Mouse (Mus musculus) lung, postnatal 0 days (tissue): ENCODE data around the gene Cryab. TPM values are rescaled to one million over a fixed set of nuclear protein-coding genes. Genes with fewer than 3 reads are reported as not detected.

ENCODE experiments used
- ATAC-seq: fragments of 200-750 bp; cut with Nextera tagmentation; 2 replicates; pipeline ENCODE4 v1.8.0; 2017; ENCODE audit warnings: moderate library complexity
- DNase-seq: peaks from one replicate; pipeline ENCODE4 v3.0.0-alpha.2; 2016; ENCODE audit warnings: low spot score
- H3K27ac ChIP-seq: fragments of 300-500 bp; sonication (generic); 2 replicates; pipeline ENCODE4 v1.5.1; 2014; ENCODE audit warnings: antibody characterized with exemption, mild to moderate bottlenecking, low read length, mixed read lengths
- H3K27me3 ChIP-seq: fragments of 300-500 bp; sonication (generic); replicated peaks from 2 replicates; pipeline ENCODE4 v1.6.1; 2014; ENCODE audit warnings: low read length, mixed read lengths; ENCODE audit not compliant: insufficient read depth
- H3K36me3 ChIP-seq: fragments of 300-500 bp; sonication (generic); 2 replicates; pipeline ENCODE4 v1.6.1; 2014; ENCODE audit warnings: low read length, mixed read lengths; ENCODE audit not compliant: insufficient read depth
- H3K4me1 ChIP-seq: fragments of 300-500 bp; sonication (generic); 2 replicates; pipeline ENCODE4 v1.6.1; 2014; ENCODE audit warnings: antibody characterized with exemption, low read depth, low read length, mixed read lengths; ENCODE audit not compliant: insufficient read depth
- H3K4me2 ChIP-seq: fragments of 300-500 bp; sonication (generic); replicated peaks from 2 replicates; pipeline ENCODE4 v1.6.1; 2014; ENCODE audit warnings: low read depth, mild to moderate bottlenecking, low read length, moderate library complexity, mixed read lengths
- H3K4me3 ChIP-seq: fragments of 300-500 bp; sonication (generic); 2 replicates; pipeline ENCODE4 v1.5.1; 2014; ENCODE audit warnings: low read depth, low read length
- H3K9ac ChIP-seq: fragments of 300-500 bp; sonication (generic); replicated peaks from 2 replicates; pipeline ENCODE4 v1.6.1; 2014; ENCODE audit warnings: low read depth, mild to moderate bottlenecking
- H3K9me3 ChIP-seq: fragments of 300-500 bp; sonication (generic); 2 replicates; pipeline ENCODE4 v1.6.1; 2016; ENCODE audit warnings: low read length, mixed read lengths
- CTCF ChIP-seq: IDR thresholded peaks from 2 replicates; pipeline ENCODE4 v1.5.1; 2016; ENCODE audit warnings: antibody characterized with exemption, mild to moderate bottlenecking
- EP300 ChIP-seq: IDR thresholded peaks from 2 replicates; pipeline ENCODE4 v1.6.1; 2016; ENCODE audit warnings: antibody characterized with exemption, mild to moderate bottlenecking, control low read depth
- WGBS: fragments of 180-500 bp; shearing (Covaris S2); extraction: QIAGEN DNeasy Blood & Tissue Kit; methylation state at CpG from one replicate; pipeline ENCODE4 v1.1.7; 2014; 5-methylcytosine and 5-hydroxymethylcytosine counted together
- polyA plus RNA-seq: library from polyadenylated mRNA; unstranded; fragments of >200 nt; fragmentation: Nextera tagmentation; extraction: Ambion mirVana; gene quantifications from 2 replicates; pipeline ENCODE4 v1.2.1, GENCODE M21; 2015

Cryab gene
- polyA plus RNA-seq: 442 and 571 TPM in 2 replicates

- no peaks in the 10 kb centered on the region for H3K36me3 ChIP-seq
- no peak for TF ChIP-seq EP300
- WGBS: 57% methylated on average over 22 of the region's 22 CpGs
- H3K4me3 ChIP-seq: peak within 1 kb of the TSS; percentile 21
- DNase-seq: no peak
- H3K4me2 ChIP-seq: peak within 1 kb of the TSS; percentile 53
- H3K4me1 ChIP-seq: peaks cover 10% of the 10 kb centered on the region; the same call in 1 of the 2 replicates
- H3K9me3 ChIP-seq: no peaks in the 10 kb centered on the region
- ATAC-seq: no peak
- H3K9ac ChIP-seq: peak within 1 kb of the TSS; percentile 48; the same call in 1 of the 2 replicates
- H3K27me3 ChIP-seq: no peaks in the 10 kb centered on the region
- peak within 1 kb of the TSS; percentile 91 for H3K27ac ChIP-seq
These were observed at the start of gene Cryab for GRCm38 (mm10) chr9:50751323-50751722. TSS of gene Cryab (plus strand) at chr9:50751325.

GRCm38 (mm10) chr9:50704907-50705306 is 46.2 kb upstream of the Cryab start:
- no peak for ATAC-seq
- no peaks in the 10 kb centered on the region; the same call in 1 of the 2 replicates for H3K27me3 ChIP-seq
- no peak overlapping the region for H3K9ac ChIP-seq
- H3K36me3 ChIP-seq: no peaks in the 10 kb centered on the region
- DNase-seq: no peak
- no peak overlapping the region for H3K4me2 ChIP-seq
- 62% methylated on average over 6 of the region's 6 CpGs for WGBS
- no peaks in the 10 kb centered on the region for H3K9me3 ChIP-seq
- H3K4me1 ChIP-seq: peaks cover 7% of the 10 kb centered on the region; the same call in 1 of the 2 replicates
- no peak for TF ChIP-seq EP300
- no peak for TF ChIP-seq CTCF
- no peak overlapping the region for H3K27ac ChIP-seq
- H3K4me3 ChIP-seq: no peak overlapping the region

GRCm38 (mm10) chr9:50709108-50709507 is 42.0 kb upstream of the Cryab start:
- H3K4me3 ChIP-seq: no peak overlapping the region
- DNase-seq (peak; percentile 37), ATAC-seq (no peak)
- no peaks in the 10 kb centered on the region for H3K27me3 ChIP-seq
- 23% methylated on average over 2 of the region's 2 CpGs for WGBS
- no peaks in the 10 kb centered on the region for H3K9me3 ChIP-seq
- no peak overlapping the region for H3K4me2 ChIP-seq
- no peak overlapping the region for H3K27ac ChIP-seq
- H3K4me1 ChIP-seq: no peaks in the 10 kb centered on the region
- no peak overlapping the region for H3K9ac ChIP-seq
- peak; percentile 73 for TF ChIP-seq CTCF
- no peak for TF ChIP-seq EP300
- H3K36me3 ChIP-seq: no peaks in the 10 kb centered on the region

GRCm38 (mm10) chr9:50711337-50711736 is 39.8 kb upstream of the Cryab start:
- no peak overlapping the region for H3K4me2 ChIP-seq
- DNase-seq: no peak
- no peak overlapping the region for H3K27ac ChIP-seq
- no peaks in the 10 kb centered on the region for H3K27me3 ChIP-seq
- H3K4me3 ChIP-seq: no peak overlapping the region
- WGBS: 80% methylated on average over 4 of the region's 4 CpGs
- ATAC-seq: no peak
- H3K36me3 ChIP-seq: no peaks in the 10 kb centered on the region
- TF ChIP-seq CTCF (no peak), EP300 (no peak)
- no peak overlapping the region for H3K9ac ChIP-seq
- H3K9me3 ChIP-seq: no peaks in the 10 kb centered on the region
- no peaks in the 10 kb centered on the region for H3K4me1 ChIP-seq

- H3K27ac ChIP-seq: no peak overlapping the region
- H3K9me3 ChIP-seq: no peaks in the 10 kb centered on the region
- 44% methylated on average over 4 of the region's 4 CpGs for WGBS
- H3K4me1 ChIP-seq: no peaks in the 10 kb centered on the region
- H3K4me2 ChIP-seq: no peak overlapping the region
- ATAC-seq (peak; percentile 37; the same call in 1 of the 2 replicates), DNase-seq (peak; percentile 59)
- no peak for TF ChIP-seq CTCF
- TF ChIP-seq EP300: no peak
- no peaks in the 10 kb centered on the region for H3K36me3 ChIP-seq
- H3K4me3 ChIP-seq: no peak overlapping the region
- no peaks in the 10 kb centered on the region for H3K27me3 ChIP-seq
- H3K9ac ChIP-seq: no peak overlapping the region
These were observed 36.9 kb upstream of the Cryab start for GRCm38 (mm10) chr9:50714188-50714587.

- WGBS: 50% methylated on average over 4 of the region's 4 CpGs
- Histone ChIP-seq H3K27ac (no peak overlapping the region), H3K9ac (no peak overlapping the region), H3K36me3 (no peaks in the 10 kb centered on the region), H3K9me3 (no peaks in the 10 kb centered on the region), H3K4me3 (no peak overlapping the region), H3K4me1 (peaks cover 8% of the 10 kb centered on the region; the same call in 1 of the 2 replicates), H3K27me3 (no peaks in the 10 kb centered on the region), H3K4me2 (no peak overlapping the region)
- ATAC-seq (no peak), DNase-seq (no peak)
- TF ChIP-seq EP300: no peak
- TF ChIP-seq CTCF: no peak
These were observed 32.2 kb upstream of the Cryab start for GRCm38 (mm10) chr9:50718878-50719277.

- DNase-seq: peak; percentile 29
- no peak overlapping the region for H3K9ac ChIP-seq
- H3K4me1 ChIP-seq: peaks cover 8% of the 10 kb centered on the region
- no peaks in the 10 kb centered on the region for H3K36me3 ChIP-seq
- H3K27me3 ChIP-seq: no peaks in the 10 kb centered on the region
- no peaks in the 10 kb centered on the region for H3K9me3 ChIP-seq
- TF ChIP-seq CTCF (no peak), EP300 (no peak)
- H3K4me3 ChIP-seq: no peak overlapping the region
- WGBS: 17% methylated on average over 12 of the region's 12 CpGs
- H3K27ac ChIP-seq: no peak overlapping the region
- 0 out of 2 replicates have a peak, but pooled peaks have one; percentile 1 for ATAC-seq
- H3K4me2 ChIP-seq: no peak overlapping the region
These were observed 30.1 kb upstream of the Cryab start for GRCm38 (mm10) chr9:50721061-50721460.
